Mouse (Mus musculus): ENCODE measurements around the gene Maml3.

DNA sequence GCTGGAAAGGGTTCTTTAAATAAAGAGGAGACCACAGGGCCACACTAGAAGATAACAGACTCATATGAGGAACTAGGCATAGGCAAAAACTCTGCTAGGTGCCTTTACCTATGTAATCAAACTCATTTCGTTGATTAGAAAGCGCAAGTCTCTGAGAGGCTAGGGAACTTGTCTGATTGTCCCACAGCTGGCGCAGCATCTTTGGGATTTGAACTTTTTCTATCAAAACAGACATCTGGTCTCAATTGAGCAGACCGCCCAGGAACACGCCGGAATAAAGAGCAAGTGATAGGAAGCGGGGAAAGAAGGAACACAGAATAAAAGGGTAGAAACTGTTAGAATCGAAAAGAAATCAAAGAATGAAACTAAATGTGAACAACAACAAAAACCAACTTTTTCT is 401.4 kb downstream of the Maml3 start:
- TF ChIP-seq POLR2A (IDR thresholded peaks at IDR 0.05; ENCODE audit: borderline replicate concordance, extremely low read depth, insufficient read depth, insufficient read length, poor library complexity, severe bottlenecking): no peak
- no peak for TF ChIP-seq CTCF (IDR thresholded peaks at IDR 0.05; ENCODE audit: borderline replicate concordance, extremely low read depth, insufficient read depth, insufficient read length)

All from brain, embryonic 14.5 days (tissue).